Mouse (Mus musculus): ENCODE measurements at regions not wholly inside any gene's neighbourhood (a gene's known extent, or its start where the extent isn't known, plus 50 kb on each side); places are given as distances from the start of the nearest gene placed in this dataset.

- no peaks in the 10 kb centered on the region for H3K36me3 ChIP-seq
- no peaks in the 10 kb centered on the region for H3K27me3 ChIP-seq (replicated peaks)
- no peak for ATAC-seq (ENCODE audit: low FRiP score, low read depth)
- H3K4me3 ChIP-seq: no peak overlapping the region
- no peak overlapping the region for H3K9ac ChIP-seq
- WGBS: 87% methylated on average over 1 of the region's 1 CpGs
- no peaks in the 10 kb centered on the region for H3K9me3 ChIP-seq
- H3K27ac ChIP-seq: no peak overlapping the region
- H3K4me2 ChIP-seq (replicated peaks): no peak overlapping the region
- H3K4me1 ChIP-seq: no peaks in the 10 kb centered on the region
Measured at GRCm38 (mm10) chr7:129906131-129906530, 314.5 kb downstream of the Wdr11 start.

GRCm38 (mm10) chr7:129908826-129909225 is 317.2 kb downstream of the Wdr11 start:
- H3K9ac ChIP-seq: no peak overlapping the region
- no peaks in the 10 kb centered on the region for H3K36me3 ChIP-seq
- ATAC-seq (ENCODE audit: low FRiP score, low read depth): no peak

GRCm38 (mm10) chr7:129909730-129910129 is 318.1 kb downstream of the Wdr11 start:
- Histone ChIP-seq H3K36me3 (no peaks in the 10 kb centered on the region), H3K4me3 (no peak overlapping the region), H3K27ac (no peak overlapping the region), H3K4me1 (no peaks in the 10 kb centered on the region), H3K27me3 (replicated peaks) (no peaks in the 10 kb centered on the region), H3K9me3 (no peaks in the 10 kb centered on the region), H3K4me2 (replicated peaks) (no peak overlapping the region), H3K9ac (no peak overlapping the region)
- ATAC-seq (ENCODE audit: low FRiP score, low read depth): no peak
- WGBS: 85% methylated on average over 1 of the region's 1 CpGs

More at GRCm38 (mm10) chr7:129908826-129909225, 317.2 kb downstream of the Wdr11 start:
- no peaks in the 10 kb centered on the region for H3K9me3 ChIP-seq
- no peaks in the 10 kb centered on the region for H3K27me3 ChIP-seq (replicated peaks)
- 87% methylated on average over 5 of the region's 5 CpGs for WGBS
- H3K4me1 ChIP-seq: no peaks in the 10 kb centered on the region
- no peak overlapping the region for H3K4me3 ChIP-seq
- no peak overlapping the region for H3K4me2 ChIP-seq (replicated peaks)
- no peak overlapping the region for H3K27ac ChIP-seq

GRCm38 (mm10) chr7:129910826-129911225 is 319.2 kb downstream of the Wdr11 start:
- Histone ChIP-seq H3K4me2 (replicated peaks) (no peak overlapping the region), H3K9ac (no peak overlapping the region), H3K27me3 (replicated peaks) (no peaks in the 10 kb centered on the region), H3K9me3 (no peaks in the 10 kb centered on the region), H3K36me3 (no peaks in the 10 kb centered on the region), H3K27ac (no peak overlapping the region), H3K4me1 (no peaks in the 10 kb centered on the region), H3K4me3 (no peak overlapping the region)
- 87% methylated on average over 3 of the region's 3 CpGs for WGBS
- ATAC-seq (ENCODE audit: low FRiP score, low read depth): no peak

- ATAC-seq (ENCODE audit: low FRiP score, low read depth): no peak
Measured at GRCm38 (mm10) chr7:129914871-129915270, 323.2 kb downstream of the Wdr11 start.

GRCm38 (mm10) chr7:129918240-129919200 is 326.9 kb downstream of the Wdr11 start:
- Histone ChIP-seq H3K4me3 (no peak overlapping the region), H3K4me2 (replicated peaks) (no peak overlapping the region), H3K9ac (no peak overlapping the region), H3K27ac (no peak overlapping the region), H3K27me3 (replicated peaks) (no peaks in the 10 kb centered on the region; the same call in 1 of the 2 replicates), H3K36me3 (no peaks in the 10 kb centered on the region), H3K9me3 (no peaks in the 10 kb centered on the region), H3K4me1 (no peaks in the 10 kb centered on the region; the same call in 1 of the 2 replicates)
- no peak for ATAC-seq (ENCODE audit: low FRiP score, low read depth)
- 85% methylated on average over 18 of the region's 18 CpGs for WGBS

More at GRCm38 (mm10) chr7:129914871-129915270, 323.2 kb downstream of the Wdr11 start:
- 92% methylated on average over 6 of the region's 6 CpGs for WGBS
- H3K9ac ChIP-seq: no peak overlapping the region
- no peaks in the 10 kb centered on the region for H3K36me3 ChIP-seq
- no peaks in the 10 kb centered on the region for H3K27me3 ChIP-seq (replicated peaks)
- no peak overlapping the region for H3K27ac ChIP-seq
- no peak overlapping the region for H3K4me2 ChIP-seq (replicated peaks)
- H3K9me3 ChIP-seq: no peaks in the 10 kb centered on the region
- no peak overlapping the region for H3K4me3 ChIP-seq
- H3K4me1 ChIP-seq: no peaks in the 10 kb centered on the region

GRCm38 (mm10) chr7:129922291-129922690 is 330.6 kb downstream of the Wdr11 start:
- ATAC-seq (ENCODE audit: low FRiP score, low read depth): no peak
- Histone ChIP-seq H3K9me3 (no peaks in the 10 kb centered on the region), H3K9ac (no peak overlapping the region), H3K27me3 (replicated peaks) (no peaks in the 10 kb centered on the region; the same call in 1 of the 2 replicates), H3K27ac (no peak overlapping the region), H3K4me1 (no peaks in the 10 kb centered on the region; the same call in 1 of the 2 replicates), H3K4me2 (replicated peaks) (no peak overlapping the region), H3K4me3 (no peak overlapping the region), H3K36me3 (no peaks in the 10 kb centered on the region)
- 68% methylated on average over 7 of the region's 7 CpGs for WGBS

GRCm38 (mm10) chr7:129936731-129937130 is 345.1 kb downstream of the Wdr11 start:
- Histone ChIP-seq H3K4me3 (no peak overlapping the region), H3K27ac (no peak overlapping the region), H3K9me3 (no peaks in the 10 kb centered on the region), H3K4me2 (replicated peaks) (no peak overlapping the region), H3K36me3 (no peaks in the 10 kb centered on the region), H3K4me1 (no peaks in the 10 kb centered on the region), H3K9ac (no peak overlapping the region), H3K27me3 (replicated peaks) (no peaks in the 10 kb centered on the region)
- ATAC-seq (ENCODE audit: low FRiP score, low read depth): no peak
- 84% methylated on average over 6 of the region's 6 CpGs for WGBS

GRCm38 (mm10) chr7:129937715-129938114 is 346.1 kb downstream of the Wdr11 start:
- Histone ChIP-seq H3K27me3 (replicated peaks) (no peaks in the 10 kb centered on the region), H3K9me3 (no peaks in the 10 kb centered on the region), H3K4me1 (no peaks in the 10 kb centered on the region), H3K4me2 (replicated peaks) (no peak overlapping the region), H3K9ac (no peak overlapping the region), H3K36me3 (no peaks in the 10 kb centered on the region), H3K4me3 (no peak overlapping the region), H3K27ac (no peak overlapping the region)
- no peak for ATAC-seq (ENCODE audit: low FRiP score, low read depth)
- 94% methylated on average over 6 of the region's 6 CpGs for WGBS

- Histone ChIP-seq H3K4me2 (replicated peaks) (no peak overlapping the region), H3K36me3 (no peaks in the 10 kb centered on the region), H3K4me3 (no peak overlapping the region), H3K9ac (no peak overlapping the region), H3K27ac (no peak overlapping the region), H3K4me1 (no peaks in the 10 kb centered on the region), H3K27me3 (replicated peaks) (no peaks in the 10 kb centered on the region), H3K9me3 (no peaks in the 10 kb centered on the region)
- ATAC-seq (ENCODE audit: low FRiP score, low read depth): no peak
- 90% methylated on average over 10 of the region's 10 CpGs for WGBS
Measured at GRCm38 (mm10) chr7:129938141-129938540, 346.5 kb downstream of the Wdr11 start.

GRCm38 (mm10) chr7:129939266-129939665 is 347.6 kb downstream of the Wdr11 start:
- Histone ChIP-seq H3K9me3 (no peaks in the 10 kb centered on the region), H3K4me2 (replicated peaks) (no peak overlapping the region), H3K4me3 (no peak overlapping the region), H3K9ac (no peak overlapping the region), H3K36me3 (no peaks in the 10 kb centered on the region), H3K4me1 (no peaks in the 10 kb centered on the region), H3K27ac (no peak overlapping the region), H3K27me3 (replicated peaks) (no peaks in the 10 kb centered on the region)
- 69% methylated on average over 5 of the region's 5 CpGs for WGBS
- no peak for ATAC-seq (ENCODE audit: low FRiP score, low read depth)

GRCm38 (mm10) chr7:129941311-129942029 is 349.8 kb downstream of the Wdr11 start:
- Histone ChIP-seq H3K27ac (no peak overlapping the region), H3K4me2 (replicated peaks) (no peak overlapping the region), H3K9ac (no peak overlapping the region), H3K4me3 (no peak overlapping the region), H3K36me3 (no peaks in the 10 kb centered on the region), H3K27me3 (replicated peaks) (no peaks in the 10 kb centered on the region), H3K9me3 (no peaks in the 10 kb centered on the region), H3K4me1 (no peaks in the 10 kb centered on the region)
- ATAC-seq (ENCODE audit: low FRiP score, low read depth): no peak
- 81% methylated on average over 9 of the region's 9 CpGs for WGBS

Data from neural tube, embryonic 12.5 days (tissue).